Comparison of ENCODE assay signal across 11 mouse cellular contexts in genomic region chr6:140697994-140698393, GRCm38 (mm10). TPM values are rescaled to one million over a fixed set of nuclear protein-coding genes. Genes with fewer than 3 reads are reported as not detected.
DNase-seq lines count a peak whose midpoint lies in the region; ATAC-seq and TF ChIP-seq lines count a peak whose summit lies in the region.
"Had no signal": no experiment of that assay in that cellular context is flagged by ENCODE, and none has a peak within 500 bp of the region (broad histone marks: within the 10 kb centered on the region; RNA-seq: fewer than 3 reads in every experiment).

No protein-coding gene starts in this region.

- no peak overlapping the region; the same call in 1 of the 2 replicates for H3K27ac ChIP-seq in neural tube, embryonic 15.5 days (replicated peaks)
- H3K27ac ChIP-seq in lung, embryonic 14.5 days (ENCODE audit: low read depth): no peak overlapping the region
- H3K27ac ChIP-seq: kidney, postnatal 0 days had no signal

- H3K9me3 ChIP-seq in neural tube, embryonic 15.5 days (replicated peaks): no peaks in the 10 kb centered on the region
- H3K9me3 ChIP-seq in lung, embryonic 14.5 days (ENCODE audit: low read depth, low read length): no peaks in the 10 kb centered on the region

- peaks cover 20% of the 10 kb centered on the region for H3K4me1 ChIP-seq in neural tube, embryonic 15.5 days
- H3K4me1 ChIP-seq in lung, embryonic 14.5 days (ENCODE audit: insufficient read depth): no peaks in the 10 kb centered on the region
- H3K4me1 ChIP-seq: megakaryocyte, embryonic 14.5 days had no signal

- H3K36me3 ChIP-seq in neural tube, embryonic 15.5 days: no peaks in the 10 kb centered on the region
- no peaks in the 10 kb centered on the region for H3K36me3 ChIP-seq in lung, embryonic 14.5 days (ENCODE audit: insufficient read depth)

- H3K4me3 ChIP-seq in neural tube, embryonic 15.5 days (replicated peaks): no peak overlapping the region
- no peak overlapping the region for H3K4me3 ChIP-seq in lung, embryonic 14.5 days (ENCODE audit: low read depth, low read length)
- H3K4me3 ChIP-seq: megakaryocyte, embryonic 14.5 days had no signal

- WGBS in neural tube, embryonic 15.5 days: 74% methylated on average over 11 of the region's 11 CpGs
- WGBS in lung, embryonic 14.5 days: 79% methylated on average over 11 of the region's 11 CpGs

- TF ChIP-seq CTCF in lung, embryonic 14.5 days (IDR thresholded peaks at IDR 0.05; ENCODE audit: low read depth): no peak

- no peak overlapping the region for H3K4me2 ChIP-seq in neural tube, embryonic 15.5 days
- no peak overlapping the region for H3K4me2 ChIP-seq in lung, embryonic 14.5 days

- no peak overlapping the region for H3K9ac ChIP-seq in neural tube, embryonic 15.5 days (replicated peaks)
- no peak overlapping the region for H3K9ac ChIP-seq in lung, embryonic 14.5 days

- peak; percentile 14 for DNase-seq in adrenal gland, adult 8-10 months
- DNase-seq in adrenal gland, postnatal 4 days (ENCODE audit: low spot score in 2 of 2): no peak
- DNase-seq in neural tube, embryonic 10.5 days (ENCODE audit: extremely low spot score, low spot score): no peak
- DNase-seq in lung, embryonic 14.5 days: peak; percentile 53
- DNase-seq in retina, embryonic 14.5 days (ENCODE audit: low spot score): no peak
- no peak for DNase-seq in thymus, postnatal 25 days

- H3K27me3 ChIP-seq in neural tube, embryonic 15.5 days (replicated peaks): no peaks in the 10 kb centered on the region
- H3K27me3 ChIP-seq in lung, embryonic 14.5 days (ENCODE audit: insufficient read depth, low read length): no peaks in the 10 kb centered on the region
- H3K27me3 ChIP-seq: megakaryocyte, embryonic 14.5 days had no signal

- 0 out of 2 replicates have a peak, but pooled peaks have one; percentile 30 for ATAC-seq in neural tube, embryonic 15.5 days (ENCODE audit: low FRiP score)
- ATAC-seq in lung, embryonic 14.5 days (ENCODE audit: insufficient read depth): no peak
- ATAC-seq in megakaryocyte, adult 5-6 weeks (ENCODE audit: poor library complexity, severe bottlenecking): no peak

RNA-seq across cellular contexts. Expression of gene Gm11077, which starts 31.1 kb away (rescaled TPM):
- not detected for total RNA-seq in adrenal gland, adult 8-10 months (2022)
- not detected for total RNA-seq in adrenal gland, postnatal 4 days (2021)
- polyA plus RNA-seq in neural tube, embryonic 15.5 days (2015; fragmentation: Nextera tagmentation; extraction: Ambion mirVana): not detected in 2 replicates
- polyA plus RNA-seq in lung, embryonic 14.5 days (2014; fragmentation: Nextera tagmentation; extraction: Ambion mirVana): not detected in 2 replicates
- total RNA-seq in megakaryocyte, adult 5-6 weeks (2015): not detected in 2 replicates
- not detected in 2 replicates for total RNA-seq in megakaryocyte, adult 5-6 weeks (2017)
- polyA plus RNA-seq: heart, embryonic 14.5 days; kidney, postnatal 0 days had no signal

Comparison
In these comparisons a context has a peak if more than half of its experiments do, and no peak if none do; other contexts are left out.
1. DNase-seq: peak in adrenal gland, adult 8-10 months (single experiment) and lung, embryonic 14.5 days (single experiment); none in adrenal gland, postnatal 4 days (0 of 2), neural tube, embryonic 10.5 days (single experiment), retina, embryonic 14.5 days (single experiment) and thymus, postnatal 25 days (single experiment).